Mouse (Mus musculus): ENCODE results near the gene Eif4g2. TPM values are rescaled to one million over a fixed set of nuclear protein-coding genes. Genes with fewer than 3 reads are reported as not detected.

Gene Eif4g2
- total RNA-seq, 1 experiment: 627 TPM

- H3K36me3 ChIP-seq (ENCODE audit: control insufficient read depth, insufficient read depth, low read length, poor library complexity, severe bottlenecking): no peaks in the 10 kb centered on the region
- in situ Hi-C loops (cut with MboI; ENCODE audit: low sequenced_read_pairs in 2 of 2, unreplicated experiment in 2 of 2): no loop called here
- H3K9me3 ChIP-seq (ENCODE audit: control insufficient read depth, insufficient read depth, low read depth, low read length): no peaks in the 10 kb centered on the region
- H3K4me1 ChIP-seq (ENCODE audit: control insufficient read depth in 2 of 2, insufficient read depth in 2 of 2, low read length in 2 of 2, poor library complexity in 1 of 2): peaks cover 3 to 5% of the 10 kb centered on the region in 2 experiments; a peak in 2 of 4 replicates
- TF ChIP-seq MAFK (IDR thresholded peaks at IDR 0.05; ENCODE audit: insufficient read depth, low read depth, low read length) (no peak), ZNF384 (IDR thresholded peaks at IDR 0.05; ENCODE audit: low read depth, low read length) (no peak), CHD2 (IDR thresholded peaks at IDR 0.05; ENCODE audit: low read depth, low read length) (no peak), HCFC1 (IDR thresholded peaks at IDR 0.05; ENCODE audit: borderline replicate concordance, insufficient read depth, low read length) (no peak), ZC3H11A (IDR thresholded peaks at IDR 0.05; ENCODE audit: borderline replicate concordance, low read depth, low read length) (no peak)
- no peak overlapping the region for H3K9ac ChIP-seq (ENCODE audit: insufficient read depth, low read depth, low read length, poor library complexity, severe bottlenecking)
- no peak for DNase-seq (ENCODE audit: low read depth, low spot score)
- no peak overlapping the region for H3K27ac ChIP-seq (ENCODE audit: insufficient read depth, low read depth, low read length, poor library complexity, severe bottlenecking)
- no peak overlapping the region for H3K4me3 ChIP-seq (ENCODE audit: insufficient read depth in 1 of 2, low read depth in 1 of 2, low read length in 2 of 2, poor library complexity in 1 of 2, severe bottlenecking in 1 of 2)
These were observed 62.0 kb downstream of the Eif4g2 start for GRCm38 (mm10) chr7:111020814-111021213.

Other genes starting within 250 kb of the Eif4g2 start
- 20.8 and 25.0 TPM in 2 replicates for gene Rnf141, start 238.6 kb downstream of the Eif4g2 start, total RNA-seq (2012; rRNA removed)
- gene Lyve1, start 219.8 kb downstream of the Eif4g2 start, total RNA-seq (2012; rRNA removed): not detected in 2 replicates
- 0.21 and 0.27 TPM in 2 replicates for gene Mrvi1, start 100.6 kb downstream of the Eif4g2 start, total RNA-seq (2012; rRNA removed)
- 54.9 and 71.9 TPM in 2 replicates for gene Ctr9, start 54.1 kb downstream of the Eif4g2 start, total RNA-seq (2012; rRNA removed)

Data from ES-E14 (cell line).